Mouse (Mus musculus) bone marrow, adult 2 months (tissue): ENCODE results near the gene Zbtb8b. TPM values are rescaled to one million over a fixed set of nuclear protein-coding genes. Genes with fewer than 3 reads are reported as not detected.

Experiments used
- H3K27ac ChIP-seq: fragments of 200-500 bp; 2 replicates; pipeline ENCODE4 v1.5.1; 2012; ENCODE audit warnings: low read depth, mild to moderate bottlenecking, control low read depth, inconsistent platforms, low read length; ENCODE audit not compliant: control insufficient read depth, poor library complexity, insufficient read depth
- H3K4me1 ChIP-seq: fragments of 200-500 bp; 2 replicates; pipeline ENCODE4 v1.6.1; 2011; ENCODE audit warnings: low read length; ENCODE audit not compliant: control insufficient read depth, insufficient read depth
- H3K4me3 ChIP-seq: fragments of 200-500 bp; replicated peaks from 2 replicates; pipeline ENCODE3; 2011; ENCODE audit warnings: mild to moderate bottlenecking, low read depth, low read length, control low read depth; ENCODE audit not compliant: control insufficient read depth
- CTCF ChIP-seq: fragments of 200-500 bp; IDR thresholded peaks from 2 replicates; pipeline ENCODE4 v1.5.1; 2011; ENCODE audit warnings: low read length, control low read depth; ENCODE audit not compliant: control insufficient read depth, insufficient read depth
- POLR2A ChIP-seq: fragments of 200-500 bp; IDR thresholded peaks from 2 replicates; pipeline ENCODE4 v1.6.1; 2011; ENCODE audit warnings: low read depth, mild to moderate bottlenecking, control low read depth, low read length, borderline replicate concordance; ENCODE audit not compliant: control insufficient read depth
- WGBS: fragments of 180-500 bp; shearing (Covaris S2); methylation state at CpG from one replicate; pipeline ENCODE4 v1.1.7; 2018; 5-methylcytosine and 5-hydroxymethylcytosine counted together
- polyA plus RNA-seq: library from polyadenylated mRNA; stranded (reverse); fragments of >200 nt; gene quantifications from 2 replicates; pipeline ENCODE4 v1.2.4, GENCODE M21; 2011; ENCODE audit warnings: low replicate concordance; ENCODE audit not compliant: missing spikeins, insufficient read depth, insufficient read length

Gene Zbtb8b
- polyA plus RNA-seq, 1 experiment: not detected

GRCm38 (mm10) chr4:129406447-129406846 is 34.2 kb downstream of the Zbtb8b start:
- H3K4me1 ChIP-seq: no peaks in the 10 kb centered on the region
- TF ChIP-seq POLR2A (no peak), CTCF (peak; percentile 33)
- WGBS: 3% methylated on average over 25 of the region's 25 CpGs
- no peak overlapping the region for H3K27ac ChIP-seq
- H3K4me3 ChIP-seq: no peak overlapping the region

DNA sequence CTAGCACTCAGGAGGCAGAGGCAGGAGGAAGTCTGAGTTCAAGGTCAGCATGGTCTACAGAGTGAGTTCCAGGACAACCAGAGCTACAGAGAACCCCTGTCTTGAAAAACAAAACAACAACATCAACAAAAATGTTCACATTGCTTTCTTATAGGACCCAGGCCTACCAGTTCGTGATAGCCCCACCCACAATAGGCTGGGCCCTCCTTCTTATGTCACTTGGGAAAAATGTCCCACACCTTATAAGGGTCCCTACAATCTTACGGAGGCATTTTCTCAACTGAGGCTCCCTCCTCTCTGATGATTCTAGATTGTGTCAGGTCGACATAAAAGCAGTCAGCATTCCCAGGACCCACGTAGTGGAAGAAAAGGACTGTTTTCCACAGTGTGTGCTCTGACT is 40.8 kb downstream of the Zbtb8b start:
- no peaks in the 10 kb centered on the region for H3K4me1 ChIP-seq
- H3K27ac ChIP-seq: no peak overlapping the region
- WGBS: 76% methylated on average over 4 of the region's 4 CpGs
- H3K4me3 ChIP-seq: no peak overlapping the region
- TF ChIP-seq POLR2A: no peak
- no peak for TF ChIP-seq CTCF

DNA sequence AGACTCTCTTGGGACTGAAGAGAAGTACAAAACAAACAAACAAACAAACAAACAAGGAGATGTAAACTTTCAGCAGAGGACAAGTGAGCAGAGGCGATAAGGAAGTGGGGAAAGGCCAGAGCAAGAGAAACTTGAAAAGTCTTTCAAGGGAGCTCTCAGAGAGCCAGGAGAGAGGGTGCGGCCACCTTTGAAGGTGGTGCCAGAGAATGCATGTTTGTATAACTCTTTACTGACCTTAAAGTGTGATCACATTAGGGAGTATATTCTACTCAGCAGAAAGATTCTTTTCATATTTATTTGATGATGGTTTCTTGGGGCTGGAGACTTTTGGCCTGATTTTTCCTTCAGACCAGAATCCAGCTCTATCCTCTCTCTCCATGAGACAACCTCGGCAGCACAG is 43.7 kb downstream of the Zbtb8b start:
- no peak overlapping the region for H3K27ac ChIP-seq
- TF ChIP-seq CTCF (no peak), POLR2A (no peak)
- no peak overlapping the region for H3K4me3 ChIP-seq
- no peaks in the 10 kb centered on the region for H3K4me1 ChIP-seq
- WGBS: 89% methylated on average over 3 of the region's 3 CpGs

DNA sequence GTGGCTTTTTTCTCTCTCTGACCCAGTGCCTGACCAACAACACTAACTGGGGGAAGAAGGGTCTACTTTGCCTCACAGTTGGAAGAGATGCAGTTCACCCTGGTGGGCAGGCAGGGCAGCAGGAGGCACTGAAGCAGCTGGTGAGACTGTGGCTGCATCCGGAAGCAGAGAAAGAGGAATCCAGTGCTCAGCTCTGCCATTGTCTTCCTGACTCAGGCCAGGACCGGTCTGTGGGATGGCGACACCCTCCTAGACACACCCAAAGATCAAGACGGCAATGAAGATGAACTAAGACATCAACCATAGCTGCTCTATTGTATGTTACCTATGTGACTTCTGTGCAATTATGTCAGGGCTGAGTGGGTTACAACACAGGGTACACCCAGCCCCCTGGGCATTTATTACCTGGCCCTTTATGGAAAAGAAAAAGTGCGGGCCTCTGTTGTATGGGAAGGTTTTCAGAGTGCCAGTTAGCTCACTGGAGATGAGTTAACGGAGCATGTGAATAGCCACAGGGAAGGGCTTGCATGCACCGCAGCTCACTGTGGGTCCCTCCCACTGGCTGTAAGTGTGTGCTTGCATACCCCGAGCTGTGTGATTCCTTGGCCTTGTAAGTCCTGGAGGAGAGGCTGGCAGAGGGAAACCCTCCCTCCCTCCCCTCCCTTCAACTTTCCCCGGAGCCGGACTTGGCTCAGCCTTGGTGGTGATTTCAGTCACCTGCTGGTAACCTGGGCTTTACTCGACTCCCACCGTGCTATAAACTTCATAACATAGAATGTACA is 46.4 kb downstream of the Zbtb8b start:
- 57% methylated on average over 12 of the region's 12 CpGs for WGBS
- Histone ChIP-seq H3K4me1 (no peaks in the 10 kb centered on the region), H3K27ac (no peak overlapping the region), H3K4me3 (no peak overlapping the region)
- TF ChIP-seq CTCF: no peak
- no peak for TF ChIP-seq POLR2A

- no peak for TF ChIP-seq POLR2A
- no peak for TF ChIP-seq CTCF
- Histone ChIP-seq H3K4me1 (no peaks in the 10 kb centered on the region), H3K27ac (no peak overlapping the region; the same call in 1 of the 2 replicates), H3K4me3 (no peak overlapping the region)
- 78% methylated on average over 7 of the region's 7 CpGs for whole genome bisulfite sequencing
These were observed 49.6 kb downstream of the Zbtb8b start for GRCm38 (mm10) chr4:129390936-129391557.

- no peaks in the 10 kb centered on the region; the same call in 1 of the 2 replicates for H3K4me1 ChIP-seq
- TF ChIP-seq CTCF (no peak), POLR2A (no peak)
- no peak overlapping the region for H3K27ac ChIP-seq
- WGBS: 79% methylated on average over 14 of the region's 14 CpGs
- H3K4me3 ChIP-seq: no peak overlapping the region
These were observed 50.4 kb downstream of the Zbtb8b start for GRCm38 (mm10) chr4:129390216-129390743.

GRCm38 (mm10) chr4:129388404-129388803 is 52.2 kb downstream of the Zbtb8b start:
- no peaks in the 10 kb centered on the region; the same call in 1 of the 2 replicates for H3K4me1 ChIP-seq
- 91% methylated on average over 5 of the region's 5 CpGs for WGBS
- no peak overlapping the region for H3K4me3 ChIP-seq
- no peak overlapping the region for H3K27ac ChIP-seq
- TF ChIP-seq POLR2A (no peak), CTCF (no peak)

- TF ChIP-seq CTCF (no peak), POLR2A (no peak)
- no peak overlapping the region for H3K4me3 ChIP-seq
- 55% methylated on average over 2 of the region's 2 CpGs for WGBS
- H3K4me1 ChIP-seq: no peaks in the 10 kb centered on the region; the same call in 1 of the 2 replicates
- H3K27ac ChIP-seq: no peak overlapping the region
These were observed 53.7 kb downstream of the Zbtb8b start for GRCm38 (mm10) chr4:129386989-129387388.
